Mouse (Mus musculus) heart, postnatal 4 days (tissue): Measurements from ENCODE around the gene Miga2. TPM values are rescaled to one million over a fixed set of nuclear protein-coding genes. Genes with fewer than 3 reads are reported as not detected.
A peak's percentile ranks its signal among the peaks of the same experiment; 100 is the strongest.
"Not testable (repeated sequence)": the region's sequence is repeated elsewhere in the genome, so short reads cannot be mapped to it uniquely, and the experiment has no call there.

Experiments
- DNase-seq: peaks from one replicate; pipeline ENCODE4 v3.0.0; 2021
- total RNA-seq, 2 experiments: library from RNA; stranded (reverse); gene quantifications; 2 replicates each; pipeline ENCODE4 v1.2.3; 2021

The Miga2 gene
- total RNA-seq, 2 experiments from 2014 or later, result 52.4 to 63.5 TPM

- no peak for DNase-seq
These were observed 35.4 kb downstream of the Miga2 start for GRCm38 (mm10) chr2:30399191-30400171.

GRCm38 (mm10) chr2:30401581-30401980, 37.5 kb downstream of the Miga2 start:
- DNase-seq, result no peak

GRCm38 (mm10) chr2:30402351-30402826, 38.4 kb downstream of the Miga2 start:
- DNase-seq, result no peak

GRCm38 (mm10) chr2:30402843-30403242, 38.8 kb downstream of the Miga2 start:
- DNase-seq, result no peak

GRCm38 (mm10) chr2:30403870-30404269, 39.8 kb downstream of the Miga2 start:
- no peak for DNase-seq

- DNase-seq, result no peak
These were observed 43.2 kb downstream of the Miga2 start for GRCm38 (mm10) chr2:30407221-30407620.

- DNase-seq, result no peak
These were observed 43.7 kb downstream of the Miga2 start for GRCm38 (mm10) chr2:30407778-30408177.

- no peak for DNase-seq
These were observed 44.5 kb downstream of the Miga2 start for GRCm38 (mm10) chr2:30408452-30409100.

GRCm38 (mm10) chr2:30409454-30410176, 45.6 kb downstream of the Miga2 start:
- DNase-seq, result peak; percentile 63

- peak; percentile 49 for DNase-seq
These were observed 49.3 kb downstream of the Miga2 start for GRCm38 (mm10) chr2:30413038-30413973.

- no peak for DNase-seq
These were observed 50.1 kb downstream of the Miga2 start for GRCm38 (mm10) chr2:30414101-30414500.

GRCm38 (mm10) chr2:30414681-30415080, 50.6 kb downstream of the Miga2 start:
- no peak for DNase-seq

GRCm38 (mm10) chr2:30415157-30415935, 51.3 kb downstream of the Miga2 start, which contains the start of gene Crat:
Gene Crat, minus strand, starts transcription at chr2:30415813.
- peak; percentile 96 for DNase-seq

- DNase-seq, result peak; percentile 95
These were observed 52.1 kb downstream of the Miga2 start, which contains the start of gene Ptpa for GRCm38 (mm10) chr2:30415936-30416648. Gene Ptpa, plus strand, starts transcription at chr2:30416039.

- no peak for DNase-seq
These were observed 52.6 kb downstream of the Miga2 start for GRCm38 (mm10) chr2:30416649-30416965.

GRCm38 (mm10) chr2:30417154-30417553, 53.1 kb downstream of the Miga2 start:
- not testable (repeated sequence) for DNase-seq

GRCm38 (mm10) chr2:30417595-30418165, 53.6 kb downstream of the Miga2 start:
- no peak for DNase-seq

- no peak for DNase-seq
These were observed 54.2 kb downstream of the Miga2 start for GRCm38 (mm10) chr2:30418259-30418658.

- DNase-seq, result peak; percentile 7
These were observed 55.1 kb downstream of the Miga2 start for GRCm38 (mm10) chr2:30419112-30419511.

GRCm38 (mm10) chr2:30421432-30421831, 57.4 kb downstream of the Miga2 start:
- DNase-seq, result no peak
